ENCODE assay signal across 8 mouse cellular contexts in the genomic region with DNA sequence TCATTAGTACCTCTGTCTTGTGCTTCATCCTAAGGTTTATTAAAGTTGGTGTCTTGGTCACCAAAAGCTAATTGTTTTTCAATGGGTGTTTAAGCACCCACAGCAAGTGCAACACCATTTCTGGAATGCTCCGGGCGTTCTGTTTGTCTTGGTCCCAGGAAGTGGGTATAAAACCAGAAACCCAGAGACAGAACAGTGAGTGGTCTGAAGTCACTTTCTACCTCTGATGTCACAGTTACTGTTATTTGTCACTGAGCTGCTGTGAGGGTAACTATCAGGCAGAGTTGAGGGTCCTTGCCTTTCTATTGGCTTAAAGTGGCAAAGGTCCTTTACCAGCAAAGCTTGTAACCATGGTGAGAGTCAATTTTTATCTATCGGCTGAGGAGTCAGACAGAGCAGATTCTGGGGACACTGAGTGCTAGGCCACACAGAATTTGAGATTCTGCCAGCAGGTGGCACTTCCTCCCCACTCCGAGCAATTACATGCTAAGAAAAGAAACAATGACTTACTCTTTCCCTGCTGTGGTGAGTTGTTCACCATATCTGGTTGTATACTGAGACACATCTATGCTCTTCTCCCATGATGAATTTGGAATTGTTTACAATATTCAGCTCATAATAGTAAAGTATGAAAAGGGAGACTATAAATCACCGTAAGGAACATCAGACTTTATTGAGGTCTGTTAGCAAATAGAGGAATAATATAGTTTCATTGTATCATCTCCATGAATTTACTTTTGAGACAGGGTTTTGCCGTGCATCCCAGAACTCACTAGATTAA. TPM values are rescaled to one million over a fixed set of nuclear protein-coding genes. Genes with fewer than 3 reads are reported as not detected.
A peak's percentile ranks its signal among the peaks of the same experiment; 100 is the strongest.
DNase-seq lines count a peak whose midpoint lies in the region; ATAC-seq and TF ChIP-seq lines count a peak whose summit lies in the region.

No protein-coding gene starts in this region.

- WGBS in hindbrain, embryonic 12.5 days: 49% methylated on average over 6 of the region's 6 CpGs
- 39% methylated on average over 6 of the region's 6 CpGs for WGBS in liver, embryonic 14.5 days (ENCODE audit: insufficient replicate concordance)
- WGBS in neural tube, embryonic 14.5 days: 51% methylated on average over 6 of the region's 6 CpGs

- peak; percentile 21 for DNase-seq in adrenal gland, postnatal 14 days
- DNase-seq in adrenal gland, postnatal 10 days: no peak
- peak; percentile 77 for DNase-seq in embryo, embryonic 10 days (ENCODE audit: low spot score)
- DNase-seq in liver, embryonic 14.5 days (ENCODE audit: low read depth in 3 of 3, low spot score in 3 of 3): no peak
- no peak for DNase-seq in ovary, adult 18-20 months (ENCODE audit: low spot score)

- peak; percentile 72 for ATAC-seq in CD4-positive, CD25-positive, alpha-beta regulatory T cell, adult 4 months
- ATAC-seq in hindbrain, embryonic 12.5 days (ENCODE audit: low FRiP score): peak; percentile 79
- ATAC-seq in liver, embryonic 14.5 days (ENCODE audit: insufficient read depth): no peak
- ATAC-seq in neural tube, embryonic 14.5 days (ENCODE audit: low read depth): peak; percentile 87

- no peak for TF ChIP-seq EP300 in liver, embryonic 14.5 days (IDR thresholded peaks at IDR 0.05; ENCODE audit: low read depth)

- H3K4me1 ChIP-seq in hindbrain, embryonic 12.5 days: peaks cover 17% of the 10 kb centered on the region
- peaks cover 0 to 4% of the 10 kb centered on the region in 2 experiments; a peak in 1 of 4 replicates for H3K4me1 ChIP-seq in liver, embryonic 14.5 days (replicated peaks; ENCODE audit: control insufficient read depth in 2 of 2, insufficient read depth in 2 of 2, low read length in 1 of 2)
- peaks cover 8% of the 10 kb centered on the region; the same call in 1 of the 2 replicates for H3K4me1 ChIP-seq in neural tube, embryonic 14.5 days (ENCODE audit: control insufficient read depth, insufficient read depth, low read length)

- no peak overlapping the region for H3K4me3 ChIP-seq in hindbrain, embryonic 12.5 days
- no peak overlapping the region for H3K4me3 ChIP-seq in liver, embryonic 14.5 days (ENCODE audit: insufficient read depth in 1 of 2, low read depth in 2 of 2, low read length in 2 of 2)
- no peak overlapping the region for H3K4me3 ChIP-seq in neural tube, embryonic 14.5 days (ENCODE audit: low read depth, low read length)

- peak overlapping the region; percentile 95 for H3K4me2 ChIP-seq in hindbrain, embryonic 12.5 days (replicated peaks)
- H3K4me2 ChIP-seq in liver, embryonic 14.5 days (ENCODE audit: low read depth): no peak overlapping the region
- 0 out of 2 replicates have a peak overlapping the region, but pooled peaks have one; percentile 87 for H3K4me2 ChIP-seq in neural tube, embryonic 14.5 days (ENCODE audit: low read depth, low read length)

- H3K9me3 ChIP-seq in hindbrain, embryonic 12.5 days (replicated peaks): no peaks in the 10 kb centered on the region
- H3K9me3 ChIP-seq in liver, embryonic 14.5 days (ENCODE audit: control insufficient read depth, low read length): no peaks in the 10 kb centered on the region
- H3K9me3 ChIP-seq in neural tube, embryonic 14.5 days (ENCODE audit: control insufficient read depth, low read length): no peaks in the 10 kb centered on the region

- H3K27me3 ChIP-seq in hindbrain, embryonic 12.5 days: peaks cover 41% of the 10 kb centered on the region
- H3K27me3 ChIP-seq in liver, embryonic 14.5 days (ENCODE audit: control insufficient read depth, insufficient read depth, low read length): peaks cover 29% of the 10 kb centered on the region
- H3K27me3 ChIP-seq in neural tube, embryonic 14.5 days (ENCODE audit: control insufficient read depth, insufficient read depth, low read length): peaks cover 18% of the 10 kb centered on the region

- no peak overlapping the region for H3K9ac ChIP-seq in hindbrain, embryonic 12.5 days
- H3K9ac ChIP-seq in liver, embryonic 14.5 days (replicated peaks): no peak overlapping the region
- H3K9ac ChIP-seq in neural tube, embryonic 14.5 days (replicated peaks; ENCODE audit: low read depth, low read length): no peak overlapping the region

- peak; percentile 62 for TF ChIP-seq CTCF in liver, embryonic 14.5 days (IDR thresholded peaks at IDR 0.05; ENCODE audit: low read depth)

- H3K27ac ChIP-seq in hindbrain, embryonic 12.5 days: no peak overlapping the region
- no peak overlapping the region for H3K27ac ChIP-seq in liver, embryonic 14.5 days
- no peak overlapping the region for H3K27ac ChIP-seq in neural tube, embryonic 14.5 days (ENCODE audit: low read depth, low read length)

- H3K36me3 ChIP-seq in hindbrain, embryonic 12.5 days: no peaks in the 10 kb centered on the region
- no peaks in the 10 kb centered on the region for H3K36me3 ChIP-seq in liver, embryonic 14.5 days (replicated peaks; ENCODE audit: control insufficient read depth, insufficient read depth, low read depth)
- no peaks in the 10 kb centered on the region for H3K36me3 ChIP-seq in neural tube, embryonic 14.5 days (ENCODE audit: control insufficient read depth, insufficient read depth, low read length)

RNA-seq across cellular contexts. Expression of gene D930020B18Rik, which starts 1.0 kb away (rescaled TPM):
- not detected in 2 replicates for total RNA-seq in adrenal gland, postnatal 14 days (2021)
- not detected for total RNA-seq in adrenal gland, postnatal 10 days (2021)
- polyA plus RNA-seq in CD4-positive, CD25-positive, alpha-beta regulatory T cell, adult 4 months (2017; shearing (Covaris generic)): under 1 TPM; 0.59 to 0.81 TPM
- 0.09 and 0.18 TPM in 2 replicates for polyA plus RNA-seq in hindbrain, embryonic 12.5 days (2016; fragmentation: Nextera tagmentation; extraction: Ambion mirVana)
- not detected in 2 replicates for polyA plus RNA-seq in liver, embryonic 14.5 days (2012; rRNA removed)
- polyA plus RNA-seq in liver, embryonic 14.5 days (2014; fragmentation: Nextera tagmentation; extraction: Ambion mirVana): 0.04 TPM in 1 of 2 replicates, not detected in the other
- 0.08 and 0.12 TPM in 2 replicates for polyA plus RNA-seq in neural tube, embryonic 14.5 days (2014; fragmentation: Nextera tagmentation; extraction: Ambion mirVana)

RNA-seq across cellular contexts. Expression of gene Xpot, which starts 14.2 kb away (rescaled TPM):
- total RNA-seq in adrenal gland, postnatal 14 days (2021): 53.6 and 56.4 TPM in 2 replicates
- total RNA-seq in adrenal gland, postnatal 10 days (2021): 10 to 100 TPM; 44.9 to 48.2 TPM
- 10 to 100 TPM; 14.3 to 20.0 TPM for polyA plus RNA-seq in CD4-positive, CD25-positive, alpha-beta regulatory T cell, adult 4 months (2017; shearing (Covaris generic))
- polyA plus RNA-seq in hindbrain, embryonic 12.5 days (2016; fragmentation: Nextera tagmentation; extraction: Ambion mirVana): 50.6 and 54.4 TPM in 2 replicates
- polyA plus RNA-seq in liver, embryonic 14.5 days (2012; rRNA removed): 40.3 and 47.4 TPM in 2 replicates
- polyA plus RNA-seq in liver, embryonic 14.5 days (2014; fragmentation: Nextera tagmentation; extraction: Ambion mirVana): 26.2 and 31.4 TPM in 2 replicates
- 28.4 and 39.3 TPM in 2 replicates for polyA plus RNA-seq in neural tube, embryonic 14.5 days (2014; fragmentation: Nextera tagmentation; extraction: Ambion mirVana)

RNA-seq across cellular contexts. Expression of gene Tbk1, which starts 53.8 kb away (rescaled TPM):
- 37.3 and 39.5 TPM in 2 replicates for total RNA-seq in adrenal gland, postnatal 14 days (2021)
- total RNA-seq in adrenal gland, postnatal 10 days (2021): 10 to 100 TPM; 32.4 to 38.4 TPM
- polyA plus RNA-seq in CD4-positive, CD25-positive, alpha-beta regulatory T cell, adult 4 months (2017; shearing (Covaris generic)): 100 to 1,000 TPM in 1 of 2 experiments, 10 to 100 TPM in 1; 86.5 to 118 TPM
- 35.2 and 35.8 TPM in 2 replicates for polyA plus RNA-seq in hindbrain, embryonic 12.5 days (2016; fragmentation: Nextera tagmentation; extraction: Ambion mirVana)
- polyA plus RNA-seq in liver, embryonic 14.5 days (2012; rRNA removed): 6.6 and 13.6 TPM in 2 replicates
- 17.1 and 18.0 TPM in 2 replicates for polyA plus RNA-seq in liver, embryonic 14.5 days (2014; fragmentation: Nextera tagmentation; extraction: Ambion mirVana)
- 37.5 and 38.3 TPM in 2 replicates for polyA plus RNA-seq in neural tube, embryonic 14.5 days (2014; fragmentation: Nextera tagmentation; extraction: Ambion mirVana)

Comparison
In these comparisons a context has a peak if more than half of its experiments do, and no peak if none do; other contexts are left out.
1. DNase-seq: peak in adrenal gland, postnatal 14 days (single experiment) and embryo, embryonic 10 days (single experiment); none in adrenal gland, postnatal 10 days (single experiment), liver, embryonic 14.5 days (0 of 3) and ovary, adult 18-20 months (single experiment).